Mouse (Mus musculus): ENCODE measurements around the gene Chmp4b.

Gene Chmp4b

GRCm38 (mm10) chr2:154684901-154685470 lies 33.5 kb downstream of the Chmp4b start:
- DNase-seq = no peak

- no peak for DNase-seq
These were observed 34.3 kb downstream of the Chmp4b start for GRCm38 (mm10) chr2:154685772-154686171.

- DNase-seq = no peak
These were observed 35.3 kb downstream of the Chmp4b start for GRCm38 (mm10) chr2:154686819-154687218.

GRCm38 (mm10) chr2:154689391-154689790 lies 37.9 kb downstream of the Chmp4b start:
- DNase-seq = no peak

GRCm38 (mm10) chr2:154690959-154691358 lies 39.5 kb downstream of the Chmp4b start:
- no peak for DNase-seq

- DNase-seq = no peak
These were observed 41.9 kb downstream of the Chmp4b start for GRCm38 (mm10) chr2:154693186-154693940.

GRCm38 (mm10) chr2:154693941-154694256 lies 42.4 kb downstream of the Chmp4b start:
- no peak for DNase-seq

- DNase-seq = no peak
These were observed 44.2 kb downstream of the Chmp4b start for GRCm38 (mm10) chr2:154695690-154696089.

GRCm38 (mm10) chr2:154696660-154697059 lies 45.2 kb downstream of the Chmp4b start:
- no peak for DNase-seq

GRCm38 (mm10) chr2:154699360-154699759 lies 47.9 kb downstream of the Chmp4b start:
- peak in 1 of 2 experiments; percentile 52 for DNase-seq

GRCm38 (mm10) chr2:154700177-154700576 lies 48.7 kb downstream of the Chmp4b start:
- no peak for DNase-seq

- peak; percentile 88 to 91 for DNase-seq
These were observed 51.3 kb downstream of the Chmp4b start for GRCm38 (mm10) chr2:154702637-154703315.

GRCm38 (mm10) chr2:154706526-154707280 lies 55.2 kb downstream of the Chmp4b start:
- peak; percentile 57 to 70 for DNase-seq

GRCm38 (mm10) chr2:154707284-154707683 lies 55.8 kb downstream of the Chmp4b start:
- DNase-seq = peak; percentile 50 to 58

GRCm38 (mm10) chr2:154707830-154708385 lies 56.4 kb downstream of the Chmp4b start:
- peak in 1 of 2 experiments; percentile 33 for DNase-seq

- DNase-seq = peak; percentile 77 to 83
These were observed 60.2 kb downstream of the Chmp4b start for GRCm38 (mm10) chr2:154711701-154712100.

GRCm38 (mm10) chr2:154712271-154712677 lies 60.8 kb downstream of the Chmp4b start:
- peak; percentile 78 to 84 for DNase-seq

GRCm38 (mm10) chr2:154713083-154713482 lies 61.6 kb downstream of the Chmp4b start:
- DNase-seq = peak; percentile 49 to 50

GRCm38 (mm10) chr2:154713964-154714363 lies 62.5 kb downstream of the Chmp4b start:
- DNase-seq = no peak

GRCm38 (mm10) chr2:154716586-154716985 lies 65.1 kb downstream of the Chmp4b start:
- DNase-seq = no peak

GRCm38 (mm10) chr2:154717081-154717480 lies 65.6 kb downstream of the Chmp4b start:
- peak; percentile 72 to 84 for DNase-seq

- no peak for DNase-seq
These were observed 67.5 kb downstream of the Chmp4b start for GRCm38 (mm10) chr2:154718855-154719556.

Measured in cerebellum, postnatal 14 days (tissue).